Mouse (Mus musculus): ENCODE data around the gene Slc6a6. TPM values are rescaled to one million over a fixed set of nuclear protein-coding genes. Genes with fewer than 3 reads are reported as not detected.
A peak's percentile ranks its signal among the peaks of the same experiment; 100 is the strongest.

The Slc6a6 gene
- polyA plus RNA-seq, 1 experiment from 2014 or later = 51.7 TPM

GRCm38 (mm10) chr6:91690222-91690621 is 6.4 kb downstream of the Slc6a6 start:
- H3K36me3 ChIP-seq (ENCODE audit: control insufficient read depth, insufficient read depth, low read length) = peaks cover 7% of the 10 kb centered on the region
- no peak overlapping the region for H3K27ac ChIP-seq (ENCODE audit: low read length)
- WGBS = 57% methylated on average over 7 of the region's 7 CpGs
- H3K4me3 ChIP-seq (ENCODE audit: low read length) = no peak overlapping the region
- no peaks in the 10 kb centered on the region for H3K27me3 ChIP-seq (ENCODE audit: control insufficient read depth, insufficient read depth, low read depth, low read length)
- no peak overlapping the region for H3K9ac ChIP-seq (ENCODE audit: low read length)
- no peaks in the 10 kb centered on the region for H3K9me3 ChIP-seq (ENCODE audit: control insufficient read depth, low read length)
- no peak overlapping the region for H3K4me2 ChIP-seq (ENCODE audit: low read depth, low read length)
- ATAC-seq (ENCODE audit: low read depth) = no peak
- peaks cover 36% of the 10 kb centered on the region for H3K4me1 ChIP-seq (replicated peaks; ENCODE audit: control insufficient read depth, insufficient read depth, low read length)

- Histone ChIP-seq H3K27me3 (ENCODE audit: control insufficient read depth, insufficient read depth, low read depth, low read length) (no peaks in the 10 kb centered on the region), H3K4me1 (replicated peaks; ENCODE audit: control insufficient read depth, insufficient read depth, low read length) (peaks cover 31% of the 10 kb centered on the region), H3K4me3 (ENCODE audit: low read length) (no peak overlapping the region), H3K27ac (ENCODE audit: low read length) (no peak overlapping the region), H3K9me3 (ENCODE audit: control insufficient read depth, low read length) (no peaks in the 10 kb centered on the region), H3K9ac (ENCODE audit: low read length) (no peak overlapping the region), H3K4me2 (ENCODE audit: low read depth, low read length) (no peak overlapping the region), H3K36me3 (ENCODE audit: control insufficient read depth, insufficient read depth, low read length) (peaks cover 7% of the 10 kb centered on the region)
- WGBS = 65% methylated on average over 7 of the region's 7 CpGs
- ATAC-seq (ENCODE audit: low read depth) = no peak
Observed at GRCm38 (mm10) chr6:91690646-91691045, 6.8 kb downstream of the Slc6a6 start.

GRCm38 (mm10) chr6:91691576-91691975 is 7.7 kb downstream of the Slc6a6 start:
- Histone ChIP-seq H3K27me3 (ENCODE audit: control insufficient read depth, insufficient read depth, low read depth, low read length) (no peaks in the 10 kb centered on the region), H3K4me3 (ENCODE audit: low read length) (no peak overlapping the region), H3K4me2 (ENCODE audit: low read depth, low read length) (no peak overlapping the region), H3K27ac (ENCODE audit: low read length) (no peak overlapping the region), H3K4me1 (replicated peaks; ENCODE audit: control insufficient read depth, insufficient read depth, low read length) (peaks cover 22% of the 10 kb centered on the region), H3K36me3 (ENCODE audit: control insufficient read depth, insufficient read depth, low read length) (peaks cover 7% of the 10 kb centered on the region), H3K9ac (ENCODE audit: low read length) (no peak overlapping the region), H3K9me3 (ENCODE audit: control insufficient read depth, low read length) (no peaks in the 10 kb centered on the region)
- WGBS = 87% methylated on average over 4 of the region's 4 CpGs
- no peak for ATAC-seq (ENCODE audit: low read depth)

GRCm38 (mm10) chr6:91693301-91693886 is 9.5 kb downstream of the Slc6a6 start:
- no peak for ATAC-seq (ENCODE audit: low read depth)
- Histone ChIP-seq H3K27me3 (ENCODE audit: control insufficient read depth, insufficient read depth, low read depth, low read length) (no peaks in the 10 kb centered on the region), H3K36me3 (ENCODE audit: control insufficient read depth, insufficient read depth, low read length) (peaks cover 7% of the 10 kb centered on the region), H3K9me3 (ENCODE audit: control insufficient read depth, low read length) (no peaks in the 10 kb centered on the region), H3K9ac (ENCODE audit: low read length) (no peak overlapping the region), H3K27ac (ENCODE audit: low read length) (no peak overlapping the region), H3K4me3 (ENCODE audit: low read length) (no peak overlapping the region), H3K4me2 (ENCODE audit: low read depth, low read length) (no peak overlapping the region), H3K4me1 (replicated peaks; ENCODE audit: control insufficient read depth, insufficient read depth, low read length) (peaks cover 18% of the 10 kb centered on the region; the same call in 1 of the 2 replicates)
- WGBS = 80% methylated on average over 17 of the region's 17 CpGs

- Histone ChIP-seq H3K27me3 (ENCODE audit: control insufficient read depth, insufficient read depth, low read depth, low read length) (no peaks in the 10 kb centered on the region), H3K9me3 (ENCODE audit: control insufficient read depth, low read length) (no peaks in the 10 kb centered on the region), H3K27ac (ENCODE audit: low read length) (no peak overlapping the region), H3K36me3 (ENCODE audit: control insufficient read depth, insufficient read depth, low read length) (peaks cover 7% of the 10 kb centered on the region), H3K4me3 (ENCODE audit: low read length) (no peak overlapping the region), H3K4me1 (replicated peaks; ENCODE audit: control insufficient read depth, insufficient read depth, low read length) (peaks cover 14% of the 10 kb centered on the region; the same call in 1 of the 2 replicates), H3K4me2 (ENCODE audit: low read depth, low read length) (no peak overlapping the region), H3K9ac (ENCODE audit: low read length) (no peak overlapping the region)
- WGBS = 77% methylated on average over 7 of the region's 7 CpGs
- no peak for ATAC-seq (ENCODE audit: low read depth)
Observed at GRCm38 (mm10) chr6:91694610-91695009, 10.8 kb downstream of the Slc6a6 start.

GRCm38 (mm10) chr6:91698831-91699230 is 15.0 kb downstream of the Slc6a6 start:
- Histone ChIP-seq H3K9ac (ENCODE audit: low read length) (no peak overlapping the region), H3K4me1 (replicated peaks; ENCODE audit: control insufficient read depth, insufficient read depth, low read length) (peaks cover 10% of the 10 kb centered on the region; the same call in 1 of the 2 replicates), H3K27ac (ENCODE audit: low read length) (no peak overlapping the region), H3K4me2 (ENCODE audit: low read depth, low read length) (no peak overlapping the region), H3K4me3 (ENCODE audit: low read length) (no peak overlapping the region), H3K9me3 (ENCODE audit: control insufficient read depth, low read length) (no peaks in the 10 kb centered on the region), H3K27me3 (ENCODE audit: control insufficient read depth, insufficient read depth, low read depth, low read length) (no peaks in the 10 kb centered on the region), H3K36me3 (ENCODE audit: control insufficient read depth, insufficient read depth, low read length) (peaks cover 5% of the 10 kb centered on the region; the same call in 1 of the 2 replicates)
- WGBS = 84% methylated on average over 1 of the region's 1 CpGs
- ATAC-seq (ENCODE audit: low read depth) = no peak

GRCm38 (mm10) chr6:91699482-91700200 is 15.8 kb downstream of the Slc6a6 start:
- H3K4me2 ChIP-seq (ENCODE audit: low read depth, low read length) = no peak overlapping the region
- H3K4me1 ChIP-seq (replicated peaks; ENCODE audit: control insufficient read depth, insufficient read depth, low read length) = peaks cover 10% of the 10 kb centered on the region; the same call in 1 of the 2 replicates
- no peak overlapping the region for H3K9ac ChIP-seq (ENCODE audit: low read length)
- no peak overlapping the region for H3K27ac ChIP-seq (ENCODE audit: low read length)
- no peaks in the 10 kb centered on the region for H3K9me3 ChIP-seq (ENCODE audit: control insufficient read depth, low read length)
- peaks cover 8% of the 10 kb centered on the region; the same call in 1 of the 2 replicates for H3K36me3 ChIP-seq (ENCODE audit: control insufficient read depth, insufficient read depth, low read length)
- no peak overlapping the region for H3K4me3 ChIP-seq (ENCODE audit: low read length)
- no peaks in the 10 kb centered on the region for H3K27me3 ChIP-seq (ENCODE audit: control insufficient read depth, insufficient read depth, low read depth, low read length)
- 52% methylated on average over 4 of the region's 4 CpGs for WGBS
- ATAC-seq (ENCODE audit: low read depth) = no peak

GRCm38 (mm10) chr6:91700823-91701621 is 17.2 kb downstream of the Slc6a6 start:
- H3K36me3 ChIP-seq (ENCODE audit: control insufficient read depth, insufficient read depth, low read length) = peaks cover 8% of the 10 kb centered on the region; the same call in 1 of the 2 replicates
- H3K4me1 ChIP-seq (replicated peaks; ENCODE audit: control insufficient read depth, insufficient read depth, low read length) = peaks cover 18% of the 10 kb centered on the region
- ATAC-seq (ENCODE audit: low read depth) = peak; percentile 12; the same call in 1 of the 2 replicates
- 71% methylated on average over 11 of the region's 11 CpGs for WGBS
- H3K9ac ChIP-seq (ENCODE audit: low read length) = no peak overlapping the region
- no peak overlapping the region for H3K4me3 ChIP-seq (ENCODE audit: low read length)
- no peaks in the 10 kb centered on the region for H3K9me3 ChIP-seq (ENCODE audit: control insufficient read depth, low read length)
- no peak overlapping the region for H3K4me2 ChIP-seq (ENCODE audit: low read depth, low read length)
- H3K27ac ChIP-seq (ENCODE audit: low read length) = 0 out of 2 replicates have a peak overlapping the region, but pooled peaks have one; percentile 26
- H3K27me3 ChIP-seq (ENCODE audit: control insufficient read depth, insufficient read depth, low read depth, low read length) = no peaks in the 10 kb centered on the region

- peaks cover 11% of the 10 kb centered on the region for H3K36me3 ChIP-seq (ENCODE audit: control insufficient read depth, insufficient read depth, low read length)
Observed at GRCm38 (mm10) chr6:91703459-91703858, 19.6 kb downstream of the Slc6a6 start.

More at GRCm38 (mm10) chr6:91703459-91703858, 19.6 kb downstream of the Slc6a6 start:
- Histone ChIP-seq H3K4me3 (ENCODE audit: low read length) (no peak overlapping the region), H3K4me2 (ENCODE audit: low read depth, low read length) (no peak overlapping the region), H3K9ac (ENCODE audit: low read length) (no peak overlapping the region), H3K27me3 (ENCODE audit: control insufficient read depth, insufficient read depth, low read depth, low read length) (no peaks in the 10 kb centered on the region), H3K9me3 (ENCODE audit: control insufficient read depth, low read length) (no peaks in the 10 kb centered on the region), H3K27ac (ENCODE audit: low read length) (no peak overlapping the region), H3K4me1 (replicated peaks; ENCODE audit: control insufficient read depth, insufficient read depth, low read length) (peaks cover 16% of the 10 kb centered on the region)
- no peak for ATAC-seq (ENCODE audit: low read depth)
- WGBS = 89% methylated on average over 2 of the region's 2 CpGs
